Mouse (Mus musculus) hindbrain, embryonic 11.5 days (tissue): Measurements from ENCODE around the gene Mpo. TPM values are rescaled to one million over a fixed set of nuclear protein-coding genes. Genes with fewer than 3 reads are reported as not detected.

ENCODE experiments used
- ATAC-seq: fragments of 200-750 bp; cut with Nextera tagmentation; 2 replicates; pipeline ENCODE4 v1.8.0; 2017; ENCODE audit warnings: mild to moderate bottlenecking, moderate TSS enrichment, moderate library complexity; ENCODE audit not compliant: low FRiP score
- DNase-seq: peaks from one replicate; pipeline ENCODE4 v3.0.0-alpha.2; 2015; ENCODE audit warnings: low spot score
- H3K27ac ChIP-seq: fragments of 300-500 bp; sonication (generic); 2 replicates; pipeline ENCODE4 v1.5.1; 2014; ENCODE audit warnings: mild to moderate bottlenecking, low read depth, low read length
- H3K27me3 ChIP-seq: fragments of 300-500 bp; sonication (generic); 2 replicates; pipeline ENCODE4 v1.6.1; 2014; ENCODE audit warnings: mild to moderate bottlenecking, low read length, moderate library complexity, mixed read lengths; ENCODE audit not compliant: control insufficient read depth, insufficient read depth
- H3K36me3 ChIP-seq: fragments of 300-500 bp; sonication (generic); 2 replicates; pipeline ENCODE4 v1.6.1; 2014; ENCODE audit warnings: mild to moderate bottlenecking, low read length, moderate library complexity, mixed read lengths; ENCODE audit not compliant: control insufficient read depth, insufficient read depth
- H3K4me1 ChIP-seq: fragments of 300-500 bp; sonication (generic); replicated peaks from 2 replicates; pipeline ENCODE4 v1.6.1; 2014; ENCODE audit warnings: low read length, mixed read lengths; ENCODE audit not compliant: control insufficient read depth, insufficient read depth
- H3K4me2 ChIP-seq: fragments of 300-500 bp; sonication (generic); replicated peaks from 2 replicates; pipeline ENCODE4 v1.6.1; 2014; ENCODE audit warnings: mild to moderate bottlenecking, low read depth, low read length
- H3K4me3 ChIP-seq: fragments of 300-500 bp; sonication (generic); 2 replicates; pipeline ENCODE4 v1.5.1; 2014; ENCODE audit warnings: low read depth, low read length
- H3K9ac ChIP-seq: fragments of 300-500 bp; sonication (generic); 2 replicates; pipeline ENCODE4 v1.6.1; 2014; ENCODE audit warnings: low read depth, low read length
- H3K9me3 ChIP-seq: fragments of 300-500 bp; sonication (generic); 2 replicates; pipeline ENCODE4 v1.6.1; 2016; ENCODE audit warnings: low read length; ENCODE audit not compliant: control insufficient read depth
- WGBS: fragments of 180-500 bp; shearing (Covaris S2); extraction: QIAGEN DNeasy Blood & Tissue Kit; methylation state at CpG from one replicate; pipeline ENCODE4 v1.1.7; 2014; 5-methylcytosine and 5-hydroxymethylcytosine counted together
- polyA plus RNA-seq: library from polyadenylated mRNA; unstranded; fragments of >200 nt; fragmentation: Nextera tagmentation; extraction: Ambion mirVana; gene quantifications from 2 replicates; pipeline ENCODE4 v1.2.1, GENCODE M21; 2014

The Mpo gene
- polyA plus RNA-seq, 1 experiment from 2014 or later = 2.8 TPM

GRCm38 (mm10) chr11:87761806-87762701 is 31.3 kb upstream of the Mpo start:
- Histone ChIP-seq H3K9ac (peak overlapping the region; percentile 19; the same call in 1 of the 2 replicates), H3K36me3 (no peaks in the 10 kb centered on the region), H3K27me3 (peaks cover 55% of the 10 kb centered on the region), H3K4me1 (peaks cover 6% of the 10 kb centered on the region), H3K4me2 (peak overlapping the region; percentile 29), H3K27ac (no peak overlapping the region), H3K4me3 (peak overlapping the region; percentile 14), H3K9me3 (no peaks in the 10 kb centered on the region)
- ATAC-seq (no peak), DNase-seq (no peak)
- 71% methylated on average over 14 of the region's 14 CpGs for WGBS

- Histone ChIP-seq H3K9me3 (no peaks in the 10 kb centered on the region), H3K27ac (no peak overlapping the region), H3K4me3 (peak overlapping the region; percentile 43; the same call in 1 of the 2 replicates), H3K9ac (0 out of 2 replicates have a peak overlapping the region, but pooled peaks have one; percentile 23), H3K36me3 (no peaks in the 10 kb centered on the region), H3K4me1 (peaks cover 6% of the 10 kb centered on the region), H3K4me2 (peak overlapping the region; percentile 87), H3K27me3 (peaks cover 55% of the 10 kb centered on the region)
- DNase-seq (peak; percentile 2), ATAC-seq (no peak)
- WGBS = 42% methylated on average over 12 of the region's 12 CpGs
These were observed 30.5 kb upstream of the Mpo start for GRCm38 (mm10) chr11:87762702-87763385.

- H3K27me3 ChIP-seq = peaks cover 55% of the 10 kb centered on the region
- peaks cover 6% of the 10 kb centered on the region for H3K4me1 ChIP-seq
- H3K9ac ChIP-seq = peak overlapping the region; percentile 56
- peak overlapping the region; percentile 87 for H3K4me2 ChIP-seq
- DNase-seq (peak; percentile 70), ATAC-seq (peak; percentile 70)
- WGBS = 1% methylated on average over 17 of the region's 17 CpGs
- H3K9me3 ChIP-seq = no peaks in the 10 kb centered on the region
- peak overlapping the region; percentile 43 for H3K4me3 ChIP-seq
- H3K36me3 ChIP-seq = no peaks in the 10 kb centered on the region
- no peak overlapping the region for H3K27ac ChIP-seq
These were observed 29.8 kb upstream of the Mpo start for GRCm38 (mm10) chr11:87763511-87763987.

- ATAC-seq = peak; percentile 50
- Histone ChIP-seq H3K4me2 (peak overlapping the region; percentile 87), H3K27ac (peak overlapping the region; percentile 7; the same call in 1 of the 2 replicates), H3K4me1 (peaks cover 6% of the 10 kb centered on the region), H3K36me3 (no peaks in the 10 kb centered on the region), H3K27me3 (peaks cover 55% of the 10 kb centered on the region), H3K4me3 (peak overlapping the region; percentile 43), H3K9ac (peak overlapping the region; percentile 56), H3K9me3 (no peaks in the 10 kb centered on the region)
- under 1% methylated on average over 63 of the region's 65 CpGs for WGBS
- peak; percentile 68 for DNase-seq
These were observed 29.1 kb upstream of the Mpo start for GRCm38 (mm10) chr11:87763988-87764876.

GRCm38 (mm10) chr11:87768745-87769144 is 24.6 kb upstream of the Mpo start:
- Histone ChIP-seq H3K27ac (no peak overlapping the region), H3K27me3 (peaks cover 24% of the 10 kb centered on the region), H3K4me1 (no peaks in the 10 kb centered on the region; the same call in 1 of the 2 replicates), H3K36me3 (no peaks in the 10 kb centered on the region), H3K4me2 (no peak overlapping the region), H3K9me3 (no peaks in the 10 kb centered on the region), H3K9ac (no peak overlapping the region), H3K4me3 (no peak overlapping the region)
- no peak for DNase-seq
- no peak for ATAC-seq
- WGBS = 95% methylated on average over 4 of the region's 4 CpGs

- Histone ChIP-seq H3K9ac (no peak overlapping the region), H3K4me1 (no peaks in the 10 kb centered on the region; the same call in 1 of the 2 replicates), H3K9me3 (no peaks in the 10 kb centered on the region), H3K36me3 (no peaks in the 10 kb centered on the region), H3K27me3 (peaks cover 7% of the 10 kb centered on the region), H3K4me3 (no peak overlapping the region), H3K27ac (no peak overlapping the region), H3K4me2 (no peak overlapping the region)
- ATAC-seq (no peak), DNase-seq (peak; percentile 81)
- 62% methylated on average over 3 of the region's 3 CpGs for WGBS
These were observed 22.4 kb upstream of the Mpo start for GRCm38 (mm10) chr11:87770989-87771388.

- no peak overlapping the region for H3K4me2 ChIP-seq
- no peaks in the 10 kb centered on the region for H3K36me3 ChIP-seq
- H3K9ac ChIP-seq = no peak overlapping the region
- H3K27ac ChIP-seq = no peak overlapping the region
- H3K27me3 ChIP-seq = no peaks in the 10 kb centered on the region; the same call in 1 of the 2 replicates
- no peak for DNase-seq
- WGBS = 91% methylated on average over 3 of the region's 3 CpGs
- ATAC-seq = no peak
- H3K4me3 ChIP-seq = no peak overlapping the region
- no peaks in the 10 kb centered on the region for H3K9me3 ChIP-seq
- H3K4me1 ChIP-seq = no peaks in the 10 kb centered on the region; the same call in 1 of the 2 replicates
These were observed 21.0 kb upstream of the Mpo start for GRCm38 (mm10) chr11:87772354-87772753.
